Mouse (Mus musculus) left cerebral cortex, adult 8-10 months (tissue): ENCODE measurements around the gene P2ry12. TPM values are rescaled to one million over a fixed set of nuclear protein-coding genes. Genes with fewer than 3 reads are reported as not detected.

Experiments used
- DNase-seq, 2 experiments: peaks; one replicate each; pipeline ENCODE4 v3.0.0; 2022; ENCODE audit warnings: low spot score in 2 of 2
- total RNA-seq, 4 experiments: library from RNA; stranded (reverse); gene quantifications; 2 replicates each; pipeline ENCODE4 v1.2.4; 2022

P2ry12 gene
- total RNA-seq, 4 experiments from 2014 or later, result 45.9 to 75.5 (median 56.3) TPM

- no peak for DNase-seq
Observed at GRCm38 (mm10) chr3:59234878-59235277, 27.8 kb downstream of the P2ry12 start.

GRCm38 (mm10) chr3:59230912-59231311, 31.8 kb downstream of the P2ry12 start:
- peak in 1 of 2 experiments; percentile 43 for DNase-seq

- DNase-seq, result no peak
Observed at GRCm38 (mm10) chr3:59228730-59229551, 33.7 kb downstream of the P2ry12 start.

GRCm38 (mm10) chr3:59227696-59228095, 35.0 kb downstream of the P2ry12 start:
- no peak for DNase-seq

GRCm38 (mm10) chr3:59225411-59225810, 37.3 kb downstream of the P2ry12 start:
- no peak for DNase-seq

GRCm38 (mm10) chr3:59222303-59222702, 40.4 kb downstream of the P2ry12 start:
- DNase-seq, result no peak

- DNase-seq, result no peak
Observed at GRCm38 (mm10) chr3:59219326-59219725, 43.3 kb downstream of the P2ry12 start.

- DNase-seq, result no peak
Observed at GRCm38 (mm10) chr3:59217211-59217610, 45.5 kb downstream of the P2ry12 start.

- no peak for DNase-seq
Observed at GRCm38 (mm10) chr3:59212404-59212803, 50.3 kb downstream of the P2ry12 start.

- no peak for DNase-seq
Observed at GRCm38 (mm10) chr3:59211784-59212183, 50.9 kb downstream of the P2ry12 start.

- no peak for DNase-seq
Observed at GRCm38 (mm10) chr3:59210727-59211126, 51.9 kb downstream of the P2ry12 start, which contains the start of gene P2ry13. TSS of gene P2ry13 (minus strand) at chr3:59210882.

- DNase-seq, result no peak
Observed at GRCm38 (mm10) chr3:59210089-59210488, 52.6 kb downstream of the P2ry12 start.

GRCm38 (mm10) chr3:59208650-59209548, 53.8 kb downstream of the P2ry12 start:
- DNase-seq, result no peak

- DNase-seq, result no peak
Observed at GRCm38 (mm10) chr3:59205941-59206340, 56.7 kb downstream of the P2ry12 start.

- DNase-seq, result no peak
Observed at GRCm38 (mm10) chr3:59204719-59205503, 57.8 kb downstream of the P2ry12 start.

GRCm38 (mm10) chr3:59203802-59204520, 58.7 kb downstream of the P2ry12 start:
- no peak for DNase-seq

- DNase-seq, result no peak
Observed at GRCm38 (mm10) chr3:59197329-59197948, 65.2 kb downstream of the P2ry12 start.

- DNase-seq, result no peak
Observed at GRCm38 (mm10) chr3:59194938-59195337, 67.7 kb downstream of the P2ry12 start, which contains the start of gene Gpr87. TSS of gene Gpr87 (minus strand) at chr3:59195104.

- DNase-seq, result no peak
Observed at GRCm38 (mm10) chr3:59194099-59194498, 68.6 kb downstream of the P2ry12 start.

- no peak for DNase-seq
Observed at GRCm38 (mm10) chr3:59191674-59192073, 71.0 kb downstream of the P2ry12 start.
